Mouse (Mus musculus) layer of hippocampus, postnatal 36 days (tissue): ENCODE measurements around the gene Mrpl53. TPM values are rescaled to one million over a fixed set of nuclear protein-coding genes. Genes with fewer than 3 reads are reported as not detected.

Experiments
- DNase-seq, 2 experiments: peaks; one replicate each; pipeline ENCODE4 v3.0.0; 2022
- total RNA-seq, 2 experiments: library from RNA; stranded (reverse); gene quantifications; 2 replicates each; pipeline ENCODE4 v1.2.3; 2021

The Mrpl53 gene
- total RNA-seq, 2 experiments from 2014 or later = 64.4 to 69.9 TPM

GRCm38 (mm10) chr6:83095968-83096367, 12.9 kb upstream of the Mrpl53 start:
- DNase-seq = no peak

DNA sequence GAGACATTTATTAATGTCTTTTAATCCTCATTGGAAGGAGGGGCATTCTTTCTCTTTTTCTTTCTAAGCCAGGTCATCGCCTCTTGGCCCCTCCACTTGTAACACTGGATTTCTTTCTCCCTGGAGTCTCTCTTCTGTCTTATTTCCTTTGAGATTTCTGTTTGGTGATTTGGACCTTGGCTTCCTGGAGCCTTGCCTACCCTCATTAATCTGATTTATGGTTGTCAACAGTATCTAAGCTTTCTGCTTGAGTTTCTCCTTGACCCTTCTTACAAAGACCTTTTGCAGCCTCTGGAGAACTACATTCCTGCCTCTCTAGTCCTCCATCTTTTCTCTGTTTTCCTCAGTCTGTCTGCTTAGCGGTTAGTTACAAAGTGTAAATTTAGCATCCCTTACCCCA, 10.4 kb upstream of the Mrpl53 start:
- DNase-seq = no peak

DNA sequence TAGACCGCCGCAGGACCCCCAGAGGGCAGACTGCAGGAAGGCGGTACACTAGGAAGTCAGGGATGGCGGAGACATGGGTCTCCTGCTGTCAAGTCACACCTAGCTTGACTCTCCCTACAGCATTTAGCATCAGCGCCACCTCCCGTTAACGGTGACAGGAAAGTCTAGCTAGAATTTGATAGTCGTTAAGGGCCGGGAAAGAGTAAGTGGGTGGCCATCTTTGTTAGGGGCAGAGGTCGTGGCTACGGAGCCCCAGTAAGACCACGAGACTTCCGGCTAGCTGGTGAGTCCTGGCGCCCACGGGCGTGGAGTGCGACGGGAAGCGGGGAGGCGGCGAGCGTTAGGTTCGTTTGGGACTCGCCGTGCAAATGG, 7.5 kb upstream of the Mrpl53 start, which contains the start of the genes Ccdc142 and Gm42688:
TSS of gene Ccdc142 (plus strand) at position 286 of the 372 bp plus-strand sequence.
TSS of gene Gm42688 (plus strand) at position 302 of the 372 bp plus-strand sequence.
- DNase-seq = peak; percentile 84 to 86

GRCm38 (mm10) chr6:83101688-83102556, 6.9 kb upstream of the Mrpl53 start:
- DNase-seq = peak; percentile 54 to 67

DNA sequence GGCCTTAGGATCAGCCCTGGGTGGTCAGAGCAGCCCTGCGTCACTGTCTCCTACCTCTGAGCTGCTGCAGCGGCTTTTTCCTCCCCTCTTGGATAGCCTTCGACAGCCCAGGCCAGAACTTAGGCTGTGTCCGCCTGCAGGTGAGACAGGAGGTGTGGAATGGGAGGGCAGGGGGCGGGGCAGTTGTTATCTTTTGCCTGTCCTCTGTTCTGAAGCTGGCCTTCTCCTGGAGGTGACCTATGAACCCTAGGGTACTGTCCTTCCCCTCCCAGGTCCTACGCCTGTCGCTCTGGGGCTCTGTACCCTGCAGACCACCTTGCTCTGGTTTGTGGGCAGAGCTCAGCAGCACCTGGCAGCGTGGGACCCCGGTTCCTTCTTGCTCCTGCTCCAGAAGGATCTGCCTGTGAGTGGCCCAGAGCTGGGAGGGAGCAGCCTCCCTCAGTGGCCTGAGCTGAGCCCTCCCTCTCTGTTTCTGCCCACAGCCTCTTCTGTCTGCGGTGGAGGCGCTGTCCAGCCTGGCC, 5.7 kb upstream of the Mrpl53 start:
- DNase-seq = peak in 1 of 2 experiments; percentile 18

GRCm38 (mm10) chr6:83104158-83104557, 4.7 kb upstream of the Mrpl53 start:
- peak; percentile 30 to 33 for DNase-seq

GRCm38 (mm10) chr6:83107566-83108400, 1.1 kb upstream of the Mrpl53 start:
- peak; percentile 40 to 55 for DNase-seq

- DNase-seq = no peak
Observed at GRCm38 (mm10) chr6:83111510-83112136, 2.8 kb downstream of the Mrpl53 start.

- DNase-seq = peak; percentile 91
Observed at GRCm38 (mm10) chr6:83115011-83115671, 6.3 kb downstream of the Mrpl53 start, which contains the start of gene Mogs. TSS of gene Mogs (plus strand) at chr6:83115496.

DNA sequence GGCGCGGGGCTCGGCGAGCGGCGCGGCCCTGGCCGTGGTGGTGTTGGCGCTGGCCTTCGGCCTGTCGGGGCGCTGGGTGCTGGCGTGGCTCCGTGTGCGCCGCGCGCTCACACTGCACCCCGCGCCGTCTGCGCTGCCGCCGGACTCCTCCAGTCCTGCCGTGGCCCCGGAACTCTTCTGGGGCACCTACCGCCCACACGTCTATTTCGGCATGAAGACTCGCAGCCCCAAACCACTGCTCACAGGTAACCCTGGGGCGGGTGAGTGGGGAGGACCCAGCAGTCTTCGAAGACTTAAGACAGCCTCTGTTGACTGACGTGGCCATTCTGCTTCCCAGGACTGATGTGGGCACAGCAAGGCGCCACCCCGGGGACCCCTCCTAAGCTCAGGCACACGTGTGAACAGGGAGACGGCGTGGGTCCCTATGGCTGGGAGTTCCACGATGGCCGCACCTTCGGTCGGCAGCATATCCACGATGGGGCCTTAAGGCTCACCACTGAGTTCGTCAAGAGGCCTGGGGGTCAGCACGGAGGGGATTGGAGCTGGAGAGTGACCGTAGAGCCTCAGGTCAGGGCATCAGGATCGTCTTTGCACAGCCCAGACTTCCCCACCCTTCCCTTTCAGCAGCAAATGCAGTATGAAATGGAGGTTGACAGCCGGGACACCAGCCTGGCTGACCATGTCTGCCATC, 7.0 kb downstream of the Mrpl53 start:
- peak; percentile 19 to 20 for DNase-seq

DNA sequence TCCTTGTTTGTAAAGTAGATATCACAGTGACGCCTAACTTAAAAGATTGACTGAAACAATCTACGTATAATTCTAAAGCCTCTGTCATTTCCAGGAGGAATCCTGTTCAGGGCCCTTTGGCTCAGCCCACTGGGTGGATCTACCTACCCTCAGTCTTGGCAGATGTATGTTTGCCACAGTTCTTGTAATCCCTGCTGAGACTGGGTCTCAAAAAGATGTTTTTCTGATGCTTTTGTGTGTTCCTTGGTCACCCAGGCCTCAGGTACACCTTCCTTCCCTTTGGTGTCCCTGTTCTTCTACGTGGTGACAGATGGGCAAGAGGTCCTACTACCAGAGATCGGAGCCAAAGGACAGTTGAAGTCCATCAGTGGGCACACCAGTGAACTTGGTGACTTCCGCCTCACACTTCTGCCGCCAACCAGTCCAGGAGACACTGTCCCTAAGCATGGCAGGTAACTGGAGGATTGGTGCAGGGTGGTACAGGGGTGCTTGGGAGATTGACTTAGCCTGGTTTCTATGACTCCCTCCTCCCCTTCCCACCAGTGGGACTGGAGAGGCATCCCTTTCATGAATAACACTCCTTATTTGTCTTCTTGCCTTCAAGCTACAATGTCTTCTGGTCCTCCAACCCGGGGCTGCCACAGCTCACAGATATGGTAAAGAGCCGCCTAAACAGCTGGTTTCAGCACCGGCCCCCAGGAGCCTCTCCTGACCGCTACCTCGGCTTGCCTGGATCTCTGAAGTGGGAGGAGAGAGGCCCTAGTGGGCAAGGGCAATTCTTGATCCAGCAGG, 7.7 kb downstream of the Mrpl53 start:
- DNase-seq = peak in 1 of 2 experiments; percentile 4

- peak in 1 of 2 experiments; percentile 3 for DNase-seq
Observed at GRCm38 (mm10) chr6:83117165-83117438, 8.3 kb downstream of the Mrpl53 start.

- DNase-seq = peak in 1 of 2 experiments; percentile 4
Observed at GRCm38 (mm10) chr6:83117616-83118015, 8.8 kb downstream of the Mrpl53 start.

GRCm38 (mm10) chr6:83118369-83118768, 9.5 kb downstream of the Mrpl53 start:
- DNase-seq = peak in 1 of 2 experiments; percentile 4

DNA sequence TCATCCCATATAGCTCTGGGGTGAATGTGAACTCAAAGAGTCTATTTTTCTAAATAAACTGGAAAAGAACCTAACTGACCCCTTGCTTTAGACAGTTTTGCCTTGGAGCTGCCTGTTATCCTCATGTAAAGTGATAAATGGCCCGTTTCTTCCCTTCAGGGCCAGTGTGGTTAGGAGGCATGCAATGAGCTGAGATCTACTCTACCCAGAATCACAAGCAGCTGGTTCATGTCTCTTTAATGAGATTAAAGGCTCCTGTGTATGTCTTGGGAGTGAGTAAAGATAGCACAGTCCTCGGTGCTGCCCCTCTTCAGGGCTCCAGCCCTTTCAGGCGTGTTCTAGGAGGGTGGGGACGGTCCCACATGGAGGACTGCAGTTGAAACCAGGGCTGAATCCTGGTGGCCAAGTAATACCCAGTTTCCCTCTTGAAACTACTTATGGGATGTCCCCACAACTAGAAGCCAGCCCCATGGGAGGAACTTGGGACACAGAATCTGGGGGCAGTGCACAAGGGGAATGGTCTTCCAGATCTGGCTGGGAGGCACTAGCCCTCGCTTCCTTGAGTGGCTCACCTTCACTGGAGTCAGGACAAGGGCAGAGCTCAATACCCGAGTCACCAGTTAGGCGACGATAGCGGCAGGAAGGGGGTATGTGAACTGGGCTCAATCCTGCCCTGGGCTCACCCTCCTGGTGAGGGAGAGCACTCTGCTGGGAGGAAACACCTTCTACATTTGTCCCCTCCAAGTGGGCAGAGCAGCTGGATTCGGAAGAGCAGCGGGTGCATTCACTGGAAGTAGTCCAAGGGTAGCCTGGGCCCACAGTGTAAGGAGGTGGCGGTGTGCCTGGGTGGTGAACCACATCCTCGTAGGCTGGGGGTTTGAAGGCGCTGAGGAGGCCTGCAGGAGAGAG, 10.2 kb downstream of the Mrpl53 start:
- no peak for DNase-seq

GRCm38 (mm10) chr6:83119734-83120051, 10.9 kb downstream of the Mrpl53 start:
- peak in 1 of 2 experiments; percentile 20 for DNase-seq

DNA sequence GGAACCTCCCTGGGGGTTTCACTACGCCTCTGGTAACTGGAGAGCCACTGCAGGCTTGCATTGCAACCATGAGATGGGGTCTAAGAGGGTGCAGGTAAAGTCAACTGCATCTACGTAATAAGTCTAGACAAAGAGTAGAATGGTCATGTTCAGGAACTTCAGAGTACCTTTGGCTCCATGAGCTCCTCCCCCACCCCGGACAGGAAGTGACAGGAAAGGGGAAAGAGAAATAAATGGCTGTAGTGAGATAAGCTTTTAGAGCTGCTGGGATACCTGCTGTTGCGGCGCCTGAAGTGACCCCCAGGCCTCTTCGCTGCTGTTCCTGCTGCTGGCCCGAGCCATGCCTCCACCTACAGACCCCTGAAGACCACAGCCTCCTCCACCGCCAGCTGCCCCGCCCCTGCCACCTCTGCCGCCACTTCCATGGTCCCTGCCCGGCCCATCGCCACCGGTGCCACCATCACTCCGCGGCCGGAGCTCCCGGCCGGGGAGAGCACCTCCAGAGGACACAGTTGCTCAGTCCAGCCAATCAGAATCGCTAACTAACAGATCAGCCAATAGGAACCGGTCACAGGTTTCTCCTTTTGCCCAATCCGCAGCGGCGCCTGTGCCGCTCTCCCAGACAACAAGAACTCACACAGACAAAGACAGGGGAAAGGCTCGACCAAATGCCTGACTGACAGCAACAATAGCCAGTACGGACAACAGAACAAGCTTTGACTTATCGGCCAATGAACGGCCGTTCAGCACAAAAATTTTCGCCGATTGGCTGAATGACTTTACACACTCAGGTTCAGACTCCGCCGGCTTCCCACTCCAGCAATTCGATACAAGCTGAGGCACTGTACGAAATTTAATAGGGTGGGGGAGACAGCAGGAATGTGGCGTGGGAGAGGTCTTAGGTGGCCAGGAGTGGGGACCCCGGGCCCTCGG, 12.4 kb downstream of the Mrpl53 start, which contains the start of gene Wbp1:
TSS of gene Wbp1 (minus strand) at position 630 of the 933 bp plus-strand sequence.
- peak; percentile 95 to 96 for DNase-seq
